Mouse (Mus musculus): Measurements from ENCODE around the gene Ybx3. TPM values are rescaled to one million over a fixed set of nuclear protein-coding genes. Genes with fewer than 3 reads are reported as not detected.

The Ybx3 gene
- polyA plus RNA-seq, 1 experiment from 2014 or later: 24.2 TPM

Other genes starting within 250 kb of the Ybx3 start
- not detected in 2 replicates for gene Klra2, start 141.1 kb downstream of the Ybx3 start, polyA plus RNA-seq (2016; fragmentation: Nextera tagmentation; extraction: Ambion mirVana)
- gene Magohb, start 95.2 kb downstream of the Ybx3 start, polyA plus RNA-seq (2016; fragmentation: Nextera tagmentation; extraction: Ambion mirVana): 53.5 and 61.0 TPM in 2 replicates
- gene Styk1, start 34.9 kb downstream of the Ybx3 start, polyA plus RNA-seq (2016; fragmentation: Nextera tagmentation; extraction: Ambion mirVana): 0.92 and 1.8 TPM in 2 replicates
- not detected in 2 replicates for gene 5430401F13Rik, start 97.9 kb upstream of the Ybx3 start, polyA plus RNA-seq (2016; fragmentation: Nextera tagmentation; extraction: Ambion mirVana)
- not detected in 2 replicates for gene Gm6619, start 97.9 kb upstream of the Ybx3 start, polyA plus RNA-seq (2016; fragmentation: Nextera tagmentation; extraction: Ambion mirVana)
- gene Tas2r130, start 242.4 kb upstream of the Ybx3 start, polyA plus RNA-seq (2016; fragmentation: Nextera tagmentation; extraction: Ambion mirVana): not detected in 2 replicates

All from midbrain, embryonic 12.5 days (tissue).